Mouse (Mus musculus) spleen, postnatal 10 days (tissue): Measurements from ENCODE around the gene Pus7.

Experiments used
- DNase-seq, 2 experiments: peaks; one replicate each; pipeline ENCODE4 v3.0.0; 2021 to 2022; ENCODE audit warnings: low spot score in 2 of 2

Gene Pus7

DNA sequence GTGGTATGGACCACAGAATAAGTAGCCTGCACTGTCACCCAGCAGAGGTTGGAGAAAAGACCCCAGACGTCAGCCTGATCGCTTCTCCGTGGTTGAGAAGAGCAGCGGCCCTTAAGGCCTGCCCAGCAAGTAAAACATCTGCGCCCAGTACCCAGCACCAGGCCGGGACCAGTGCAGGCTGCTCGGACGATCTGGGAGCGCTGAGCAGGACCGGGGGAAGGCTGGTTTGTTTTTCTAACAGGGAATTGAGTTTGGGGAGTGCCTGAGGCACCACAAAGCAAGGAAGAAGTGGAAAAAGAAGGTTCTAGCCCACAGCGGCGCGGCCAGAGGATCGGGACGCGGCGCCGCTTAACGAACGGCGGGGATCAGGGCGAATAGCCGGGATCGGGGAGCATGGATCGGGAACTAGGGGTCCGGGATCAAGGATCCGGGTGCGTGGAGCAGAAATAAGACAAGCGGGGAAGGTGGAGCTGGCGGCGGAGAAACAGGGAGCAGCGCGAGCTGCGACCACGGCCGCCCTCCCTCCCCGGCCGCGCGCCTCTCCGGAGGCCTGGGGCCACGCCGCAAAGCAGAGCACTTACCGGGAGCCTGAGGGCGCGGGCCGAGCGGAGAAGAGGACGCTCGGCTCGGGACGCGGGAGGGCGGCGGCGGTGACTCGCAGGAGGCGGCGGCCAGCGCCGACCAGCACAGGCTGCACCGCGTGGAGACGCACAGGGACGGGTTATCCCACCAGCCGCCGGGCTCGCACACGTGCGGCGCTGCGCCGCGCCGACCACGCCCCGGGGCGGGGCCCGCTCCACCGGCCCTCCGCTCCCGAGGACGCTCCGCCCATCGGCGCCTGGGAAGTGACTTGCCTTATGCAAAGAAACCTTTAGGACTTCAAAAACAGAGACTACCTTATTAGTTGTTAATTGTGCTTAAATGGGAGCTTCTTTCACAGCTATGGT, at the start of gene Pus7:
Gene Pus7 (minus strand): TSS at position 781 of the 947 bp plus-strand sequence.
- DNase-seq: peak; percentile 80 to 91

- peak in 1 of 2 experiments; percentile 17 for DNase-seq
These were observed 47.6 kb upstream of the Pus7 start for GRCm38 (mm10) chr5:23830897-23831752.

DNA sequence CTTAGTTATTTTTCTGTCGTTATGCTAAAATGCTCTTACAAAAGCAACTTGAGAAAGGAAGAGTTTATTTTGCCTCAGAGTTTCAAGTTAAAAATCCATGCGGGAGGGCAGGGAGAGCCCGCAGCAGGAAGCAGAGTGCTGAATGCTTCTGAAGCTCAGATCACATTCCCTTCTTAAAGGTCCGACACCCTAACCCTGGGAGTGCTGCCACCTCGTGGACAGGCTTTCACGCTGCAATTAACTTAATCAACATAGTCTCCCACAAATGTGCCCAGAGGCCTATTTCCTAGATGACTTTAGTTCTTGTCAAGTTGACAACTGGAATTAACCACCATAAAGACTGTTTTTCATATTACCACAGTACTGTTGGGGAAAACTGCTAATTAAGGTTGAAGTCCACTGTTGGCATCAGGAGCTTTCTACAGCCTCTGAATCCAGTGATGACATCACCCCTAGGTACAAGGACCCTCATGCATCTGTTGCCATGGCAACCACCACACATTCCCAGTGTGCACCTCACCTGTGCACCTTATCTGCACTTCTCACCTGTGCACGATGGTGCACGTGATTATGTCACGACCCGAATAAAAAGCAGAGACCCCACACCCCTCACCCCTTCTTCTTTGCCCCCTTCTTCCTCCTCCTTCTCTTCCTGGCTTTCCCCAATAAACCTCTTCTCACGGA, 43.0 kb upstream of the Pus7 start:
- peak; percentile 52 to 85 for DNase-seq

GRCm38 (mm10) chr5:23824171-23824733, 40.7 kb upstream of the Pus7 start:
- DNase-seq: no peak

DNA sequence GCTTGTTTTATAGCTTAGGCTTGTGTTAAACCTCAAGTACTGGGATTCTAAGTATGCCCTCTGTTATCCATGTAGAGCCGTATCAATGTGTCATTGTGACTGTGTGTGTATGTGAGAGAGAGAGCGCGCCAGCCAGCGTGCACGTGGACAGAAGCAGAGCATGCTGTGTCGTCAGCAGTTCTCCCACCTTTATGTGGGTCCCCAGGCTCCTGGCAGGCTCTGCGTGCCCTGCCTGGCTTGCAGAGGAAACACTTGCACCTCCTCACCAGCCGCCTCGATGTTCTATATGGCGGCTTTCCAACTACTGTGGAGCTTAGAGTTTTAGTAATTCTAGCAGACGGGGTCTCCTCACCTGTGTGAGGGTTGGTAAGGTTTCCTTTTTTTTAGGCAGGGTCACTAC, 38.8 kb upstream of the Pus7 start:
- DNase-seq: no peak

DNA sequence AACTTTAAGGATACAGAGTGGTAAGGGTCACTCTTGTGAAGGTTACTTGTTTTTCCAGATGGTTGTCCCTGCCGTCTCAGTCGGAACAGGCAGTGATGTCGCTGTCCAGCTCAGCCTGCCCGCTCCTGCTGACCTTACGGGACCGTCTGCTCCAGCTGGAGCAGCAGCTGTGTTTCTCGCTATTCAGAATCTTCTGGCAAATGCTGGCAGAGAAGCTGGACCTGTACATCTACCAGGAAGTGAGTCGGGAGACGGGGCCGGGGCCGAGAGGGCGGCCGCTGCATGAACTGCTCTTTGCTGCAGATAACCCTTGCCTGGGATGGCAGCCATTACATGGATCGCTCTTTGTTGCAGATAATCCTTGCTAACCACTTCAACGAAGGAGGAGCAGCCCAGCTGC, 33.2 kb upstream of the Pus7 start:
- no peak for DNase-seq

GRCm38 (mm10) chr5:23814841-23815240, 31.3 kb upstream of the Pus7 start:
- DNase-seq: no peak

DNA sequence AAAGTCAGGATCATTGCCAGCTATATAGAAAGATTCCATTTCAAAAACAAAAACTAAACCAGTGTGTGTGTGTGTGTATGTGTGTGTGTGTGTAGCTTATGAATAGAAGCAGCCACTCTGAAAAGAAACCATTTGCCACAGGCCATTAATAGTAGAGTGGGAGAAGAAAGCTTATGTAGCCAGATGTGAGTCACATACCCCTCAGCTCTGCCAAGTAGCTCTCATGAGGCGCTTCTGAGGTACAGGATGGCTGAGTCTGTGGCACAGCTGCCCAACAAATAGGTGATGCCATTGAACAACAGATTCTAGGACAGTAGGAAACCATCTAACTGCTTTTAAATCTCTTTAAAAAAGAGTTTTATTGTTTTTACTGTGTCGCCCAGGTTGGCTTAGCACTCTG, 9.2 kb upstream of the Pus7 start:
- no peak for DNase-seq

DNA sequence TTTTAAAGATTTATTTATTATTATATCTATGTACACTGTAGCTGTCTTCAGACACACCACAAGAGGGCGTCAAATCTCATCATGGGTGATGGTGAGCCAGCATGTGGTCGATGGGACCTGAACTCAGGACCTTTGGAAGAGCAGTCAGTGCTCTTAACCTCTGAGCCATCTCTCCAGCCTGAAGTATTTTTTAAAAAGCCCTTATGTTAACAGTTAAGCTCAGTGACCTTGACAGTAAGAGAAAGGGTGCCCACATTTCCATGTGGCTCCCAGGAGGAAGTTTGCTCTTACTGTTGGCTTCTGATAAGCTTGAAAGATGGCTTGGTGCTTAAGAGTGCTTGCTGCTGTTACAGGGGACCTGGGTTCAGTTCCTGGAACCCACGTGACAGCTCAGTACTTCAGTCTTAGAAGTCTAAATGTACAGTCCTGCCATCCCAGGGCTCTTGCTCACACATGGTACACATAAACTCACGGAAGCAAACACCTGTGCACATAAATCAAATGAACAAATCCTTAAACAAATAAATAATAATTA, 5.6 kb upstream of the Pus7 start:
- no peak for DNase-seq

DNA sequence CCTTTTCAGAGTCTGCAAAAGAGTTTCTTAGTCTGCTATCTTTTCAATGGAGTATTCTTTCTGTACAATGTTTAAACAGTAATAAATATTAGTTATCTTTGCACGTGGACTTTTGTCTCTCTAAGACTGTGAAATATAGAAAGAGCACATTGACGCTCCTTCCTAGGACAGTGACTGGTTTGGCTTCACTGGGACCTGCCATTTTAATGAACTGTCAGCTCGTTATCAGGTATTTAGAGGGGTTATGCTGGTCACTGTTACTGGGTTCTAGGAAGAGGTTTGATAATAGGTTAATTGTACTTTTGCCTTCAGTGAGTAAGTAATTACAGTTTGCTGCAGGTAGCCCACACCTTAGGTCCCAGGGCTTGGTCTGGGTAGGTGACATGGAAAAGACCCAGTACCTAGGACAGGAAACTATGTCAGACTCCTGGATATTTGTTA, 4.9 kb upstream of the Pus7 start:
- no peak for DNase-seq

DNA sequence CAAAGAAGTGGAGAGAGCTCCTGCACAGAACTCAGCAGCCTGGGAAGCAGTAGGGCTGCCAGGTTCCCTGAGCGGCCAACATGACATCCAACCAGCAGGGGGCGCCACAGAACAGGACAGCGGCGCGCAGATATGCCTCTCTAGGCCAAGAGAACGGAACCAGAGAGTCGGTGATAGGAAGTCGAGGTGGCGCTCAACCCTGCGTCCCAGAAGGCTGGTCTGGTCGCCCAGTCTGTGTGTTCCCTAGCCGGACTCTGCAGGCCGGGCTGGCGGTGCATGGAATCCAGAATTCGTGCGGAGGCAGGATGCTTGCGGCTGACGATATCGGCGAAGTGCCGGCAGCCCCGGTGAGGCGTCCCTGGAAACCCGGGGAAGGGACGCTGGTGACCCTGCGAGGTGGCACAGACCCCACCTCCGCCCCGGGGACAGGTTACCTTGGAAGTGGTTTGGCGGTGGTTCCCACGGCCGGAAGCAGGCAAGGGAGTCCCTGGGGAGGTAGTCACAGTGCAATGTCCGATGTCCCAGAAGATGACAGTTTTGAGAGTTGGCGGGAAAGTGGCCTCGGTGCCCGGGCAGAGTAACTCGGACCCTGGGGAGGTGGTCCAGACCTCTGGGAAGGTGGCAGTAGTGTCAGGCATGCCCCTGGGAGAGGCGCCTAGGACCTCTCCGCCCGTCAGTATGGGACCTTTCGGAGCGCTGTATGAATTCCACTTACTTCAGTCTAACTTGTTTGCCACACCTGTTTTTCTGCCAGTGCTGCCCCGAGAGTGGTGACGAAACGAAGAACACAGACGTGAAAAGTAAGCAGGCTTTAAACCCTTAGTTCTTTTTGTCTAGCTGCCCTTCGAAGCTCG, 4.3 kb upstream of the Pus7 start, which contains the start of gene Rint1:
Gene Rint1 (plus strand): TSS at position 176 of the 854 bp plus-strand sequence.
- DNase-seq: peak; percentile 98

- peak in 1 of 2 experiments; percentile 23 for DNase-seq
These were observed 1.3 kb downstream of the Pus7 start for GRCm38 (mm10) chr5:23782051-23782810.

DNA sequence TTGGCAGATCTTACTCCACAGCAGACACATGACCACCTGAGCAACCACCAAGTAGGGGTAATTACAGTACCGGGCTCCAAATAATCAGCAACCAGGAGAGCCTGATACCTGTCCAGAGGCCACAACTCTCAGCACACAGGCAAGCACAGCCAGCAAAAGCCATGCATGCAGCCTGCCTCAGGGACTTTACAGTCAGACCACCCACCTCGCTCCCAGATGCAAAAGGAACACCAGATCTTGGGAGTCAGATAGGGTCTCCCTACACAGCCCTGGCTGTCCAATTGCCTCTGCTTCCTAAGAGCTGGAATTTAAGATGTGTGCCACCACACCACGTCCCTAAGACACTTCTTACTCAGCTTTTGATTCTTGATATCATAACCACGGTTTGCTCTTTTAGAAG, 2.3 kb downstream of the Pus7 start:
- DNase-seq: no peak

- no peak for DNase-seq
These were observed 3.0 kb downstream of the Pus7 start for GRCm38 (mm10) chr5:23780516-23780915.

- DNase-seq: no peak
These were observed 9.3 kb downstream of the Pus7 start for GRCm38 (mm10) chr5:23774186-23774585.

DNA sequence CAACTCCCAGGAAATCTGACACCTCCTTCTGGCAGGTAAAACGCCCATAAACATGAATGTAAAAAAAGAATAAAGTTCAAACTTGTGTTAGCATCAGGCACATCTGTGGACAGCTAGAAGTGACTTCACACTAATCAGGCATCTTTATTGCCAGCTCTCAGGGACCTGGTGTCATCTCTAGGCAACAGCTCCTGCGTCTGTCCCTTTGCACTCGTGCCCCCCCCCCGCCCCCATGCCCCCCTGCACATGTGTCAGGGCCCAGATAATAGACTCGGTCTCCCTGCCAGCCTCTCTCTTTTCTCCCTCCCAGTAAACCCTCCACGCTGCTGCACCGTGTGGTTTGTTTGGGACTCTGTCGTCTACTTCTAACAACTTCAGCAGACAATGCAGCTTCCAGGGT, 12.4 kb downstream of the Pus7 start:
- DNase-seq: peak; percentile 10 to 51

- no peak for DNase-seq
These were observed 19.0 kb downstream of the Pus7 start for GRCm38 (mm10) chr5:23764557-23764956.

GRCm38 (mm10) chr5:23762531-23762930, 21.0 kb downstream of the Pus7 start:
- DNase-seq: no peak

DNA sequence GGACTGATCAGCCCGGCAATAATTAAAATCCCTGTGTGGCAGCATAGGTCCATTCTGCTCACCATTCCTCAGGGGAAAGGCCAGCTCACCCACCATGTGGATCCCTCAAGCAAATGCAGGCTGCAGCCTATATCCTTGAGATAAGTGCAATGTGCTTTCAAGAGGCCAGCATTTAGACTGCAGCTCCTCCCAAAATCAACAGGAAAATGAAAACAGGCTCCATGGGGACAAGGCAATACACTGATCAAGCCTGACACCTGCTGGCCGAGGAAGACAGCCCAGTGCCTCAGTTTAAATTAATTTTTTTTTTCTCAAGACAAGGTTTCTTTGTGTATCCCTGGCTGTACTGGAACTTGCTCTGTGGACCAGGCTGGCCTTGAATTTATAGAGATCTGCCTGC, 24.9 kb downstream of the Pus7 start:
- peak in 1 of 2 experiments; percentile 39 for DNase-seq
